Mouse (Mus musculus): ENCODE data around the gene Mboat7.

DNA sequence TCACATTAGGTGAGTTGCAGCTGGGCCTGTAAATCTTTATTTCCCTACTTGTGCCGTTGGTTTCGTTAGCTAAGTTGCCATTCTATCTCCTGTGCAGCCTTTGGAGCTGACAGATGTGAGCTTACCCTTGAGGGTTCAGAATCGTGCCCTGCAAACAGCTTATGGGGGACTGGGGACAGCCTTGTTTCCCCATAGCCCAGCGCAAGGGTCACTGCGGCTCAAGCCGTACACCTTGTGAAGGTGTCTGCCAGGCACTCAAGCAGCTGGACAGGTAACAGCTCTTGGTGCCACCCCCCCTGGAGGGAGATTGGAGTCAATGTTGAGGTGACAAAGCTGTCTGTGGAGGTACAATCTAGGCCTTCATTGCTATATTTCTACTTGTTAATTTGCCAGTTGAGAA is 12.6 kb upstream of the Mboat7 start:
- TF ChIP-seq CTCF (IDR thresholded peaks at IDR 0.05; ENCODE audit: extremely low read depth, insufficient read length, insufficient replicate concordance, low read depth, low read length), result no peak
- no peak for TF ChIP-seq POLR2A (IDR thresholded peaks at IDR 0.05; ENCODE audit: low read depth, low read length)

All from small intestine, adult 2 months (tissue).